Mouse (Mus musculus) forebrain, embryonic 10.5 days (tissue): ENCODE measurements around the gene Sec24d. TPM values are rescaled to one million over a fixed set of nuclear protein-coding genes. Genes with fewer than 3 reads are reported as not detected.

Experiments
- DNase-seq: peaks from one replicate; pipeline ENCODE4 v3.0.0-alpha.2; 2017; ENCODE audit warnings: low spot score; ENCODE audit errors: extremely low spot score
- H3K27ac ChIP-seq: fragments of 300-500 bp; sonication (generic); 2 replicates; pipeline ENCODE4 v1.5.1; 2016; ENCODE audit warnings: mild to moderate bottlenecking
- H3K27me3 ChIP-seq: fragments of 300-500 bp; sonication (generic); 2 replicates; pipeline ENCODE4 v1.6.1; 2016; ENCODE audit warnings: mild to moderate bottlenecking; ENCODE audit not compliant: poor library complexity, severe bottlenecking
- H3K36me3 ChIP-seq: fragments of 300-500 bp; sonication (generic); replicated peaks from 2 replicates; pipeline ENCODE4 v1.6.1; 2016; ENCODE audit warnings: mild to moderate bottlenecking, moderate library complexity
- H3K4me1 ChIP-seq: fragments of 300-500 bp; sonication (generic); 2 replicates; pipeline ENCODE4 v1.6.1; 2016
- H3K4me3 ChIP-seq: fragments of 300-500 bp; sonication (generic); 2 replicates; pipeline ENCODE4 v1.5.1; 2016; ENCODE audit warnings: mild to moderate bottlenecking, moderate library complexity
- H3K9me3 ChIP-seq: fragments of 300-500 bp; sonication (generic); 2 replicates; pipeline ENCODE4 v1.6.1; 2016; ENCODE audit warnings: mild to moderate bottlenecking, moderate library complexity
- WGBS: fragments of 180-500 bp; shearing (Covaris S2); methylation state at CpG from one replicate; pipeline ENCODE4 v1.1.7; 2016; 5-methylcytosine and 5-hydroxymethylcytosine counted together
- polyA plus RNA-seq: library from polyadenylated mRNA; unstranded; fragments of >200 nt; fragmentation: Nextera tagmentation; extraction: Ambion mirVana; gene quantifications from 2 replicates; pipeline ENCODE4 v1.2.1, GENCODE M21; 2016

The Sec24d gene
- polyA plus RNA-seq = 16.9 and 18.0 TPM in 2 replicates

DNA sequence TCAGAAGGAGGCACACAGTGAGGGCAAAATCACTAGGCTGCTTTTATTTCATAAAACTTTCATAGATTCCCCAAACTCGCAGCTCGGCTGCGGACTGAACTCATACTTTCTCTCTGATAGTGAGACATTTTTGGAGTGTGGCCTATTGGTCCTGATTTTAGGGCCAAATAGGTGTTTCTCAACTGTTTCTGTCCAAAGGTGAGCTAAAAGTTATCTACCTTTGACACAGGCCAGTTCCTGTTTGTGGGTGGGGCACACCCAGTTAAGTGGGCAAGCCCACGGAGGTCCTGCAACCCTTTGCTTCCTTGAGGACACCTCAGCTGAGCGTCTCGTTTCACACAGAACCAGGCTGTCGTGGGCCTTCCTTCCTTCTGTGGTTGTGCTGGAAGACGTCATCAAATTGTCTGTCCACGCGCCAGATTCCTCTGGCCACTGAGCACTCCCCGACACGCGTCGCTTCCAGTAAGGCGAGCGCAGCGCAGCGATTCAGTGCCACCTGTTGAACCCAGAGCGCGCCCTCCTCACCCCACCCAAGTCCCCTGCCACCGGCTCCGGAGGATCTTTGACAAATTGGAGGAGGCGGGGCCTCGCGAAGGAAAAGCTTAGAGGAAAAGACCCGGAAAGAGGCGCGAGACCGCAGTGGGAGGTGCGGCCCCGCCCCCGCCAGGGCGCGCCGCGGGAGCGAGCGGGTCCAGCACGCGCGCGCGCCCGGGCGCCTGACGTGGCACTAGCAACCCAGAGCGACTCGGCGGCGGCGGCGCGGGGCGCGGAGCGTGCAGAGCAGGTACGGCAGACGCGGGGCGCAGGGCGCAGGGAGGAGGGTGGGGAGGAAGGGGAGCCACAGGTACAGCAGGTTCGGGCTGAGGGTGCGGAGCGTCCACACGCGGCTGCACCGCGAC lies at the start of gene Sec24d:
TSS of gene Sec24d (plus strand) at position 703 of the 899 bp plus-strand sequence.
- 3% methylated on average over 68 of the region's 68 CpGs for WGBS
- peak; percentile 71 for DNase-seq
- H3K27ac ChIP-seq = peak within 1 kb of the TSS; percentile 79

DNA sequence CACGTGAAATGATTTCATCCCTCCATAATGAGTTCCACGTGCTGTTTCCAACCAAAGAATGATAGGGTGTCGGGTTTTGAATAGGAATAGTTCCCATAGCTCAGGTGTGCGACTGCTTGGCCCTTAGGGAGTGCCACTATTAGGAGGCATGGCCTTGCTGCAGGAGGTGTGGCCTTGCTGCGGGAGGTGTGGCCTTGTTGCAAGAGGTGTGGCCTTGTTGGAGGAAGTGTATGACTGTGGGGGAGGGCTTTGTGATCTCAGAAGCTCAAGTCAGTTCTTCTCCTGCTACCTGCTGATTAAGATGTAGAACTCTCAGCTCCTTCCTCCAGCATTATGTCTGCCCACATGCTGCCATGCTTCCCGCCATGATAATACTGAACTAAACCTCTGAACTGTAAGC lies 48.6 kb upstream of the Sec24d start:
- 65% methylated on average over 6 of the region's 6 CpGs for WGBS
- H3K36me3 ChIP-seq = no peaks in the 10 kb centered on the region
- H3K27ac ChIP-seq = no peak overlapping the region
- DNase-seq = no peak
- H3K9me3 ChIP-seq = no peaks in the 10 kb centered on the region
- no peak overlapping the region for H3K4me3 ChIP-seq
- no peaks in the 10 kb centered on the region for H3K4me1 ChIP-seq
- H3K27me3 ChIP-seq = no peaks in the 10 kb centered on the region

More for the DNA sequence above, at the start of gene Sec24d:
- H3K36me3 ChIP-seq = no peaks in the 10 kb centered on the region
- H3K27me3 ChIP-seq = peaks cover 44% of the 10 kb centered on the region
- peaks cover 9% of the 10 kb centered on the region for H3K4me1 ChIP-seq
- no peaks in the 10 kb centered on the region for H3K9me3 ChIP-seq
- H3K4me3 ChIP-seq = peak within 1 kb of the TSS; percentile 80

DNA sequence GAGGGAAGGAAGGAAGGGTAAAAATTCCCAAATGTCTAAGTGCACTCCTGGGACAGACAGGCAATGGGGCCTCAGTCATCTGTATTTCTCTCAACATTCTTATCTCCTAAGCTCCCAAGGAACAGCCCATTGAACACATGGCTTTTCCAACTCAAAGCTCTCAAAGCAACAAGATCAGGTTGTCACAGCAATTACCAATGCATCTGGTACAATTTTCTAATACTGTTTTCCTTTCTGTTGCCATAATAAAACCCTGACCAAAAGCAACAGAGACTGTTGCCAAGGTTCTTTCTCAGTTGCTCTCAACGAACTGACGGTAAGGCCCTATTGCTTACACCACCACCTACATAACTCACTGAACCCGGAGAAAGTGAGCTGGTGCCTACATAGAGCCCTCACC lies 40.0 kb upstream of the Sec24d start:
- H3K9me3 ChIP-seq = no peaks in the 10 kb centered on the region
- no peak overlapping the region for H3K27ac ChIP-seq
- no peaks in the 10 kb centered on the region for H3K36me3 ChIP-seq
- H3K4me3 ChIP-seq = no peak overlapping the region
- no peaks in the 10 kb centered on the region for H3K4me1 ChIP-seq
- 94% methylated on average over 3 of the region's 3 CpGs for WGBS
- DNase-seq = no peak
- H3K27me3 ChIP-seq = no peaks in the 10 kb centered on the region

DNA sequence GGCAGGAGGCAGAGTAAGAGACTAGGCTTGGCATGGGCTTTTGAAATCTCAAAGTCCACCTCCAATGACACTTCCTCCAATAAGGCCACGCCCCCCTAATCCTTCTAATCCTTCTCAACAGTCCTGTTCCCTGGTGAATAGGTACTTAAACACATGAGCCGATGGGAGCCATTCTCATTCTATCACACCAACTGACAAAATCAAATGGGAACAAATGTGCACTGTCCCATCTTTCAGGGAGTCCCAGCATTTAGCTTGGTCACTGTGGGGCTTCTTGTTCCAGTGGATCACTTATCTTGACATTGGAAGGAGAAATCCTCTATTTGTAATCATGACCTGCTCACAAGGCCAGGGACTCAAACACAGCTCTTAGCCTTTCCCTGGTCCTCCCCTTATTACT lies 35.6 kb upstream of the Sec24d start:
- no peak for DNase-seq

DNA sequence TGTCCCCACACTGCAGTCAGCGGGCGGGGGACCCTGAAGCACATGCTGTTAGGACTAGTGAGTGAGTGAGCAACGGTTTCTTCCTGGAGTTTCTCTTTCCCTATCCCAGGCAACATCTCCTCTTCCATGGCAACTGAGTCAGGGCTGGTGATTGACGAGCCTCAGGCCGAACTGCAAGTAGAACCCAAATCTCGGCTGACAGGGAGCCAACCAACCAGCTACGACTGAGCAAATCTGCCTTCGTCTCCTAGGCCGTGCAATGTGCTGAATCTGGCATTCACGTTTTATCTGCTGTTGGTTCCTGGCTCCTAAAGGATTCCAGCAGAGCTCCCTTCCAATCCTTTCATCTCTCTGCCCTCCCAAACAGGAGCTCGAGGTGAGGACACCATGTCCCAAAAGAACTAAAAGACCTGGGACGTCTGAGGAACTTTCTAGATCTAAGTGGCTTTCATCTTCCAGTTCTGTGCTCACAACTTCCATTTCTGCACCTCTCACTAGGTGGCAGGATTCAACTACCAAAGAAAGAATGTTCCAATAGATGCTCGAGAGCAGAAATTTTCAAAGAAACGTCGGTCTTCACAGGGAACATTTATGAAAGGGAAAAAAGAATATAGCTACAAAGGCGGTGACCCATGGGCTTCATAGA lies 32.9 kb upstream of the Sec24d start:
- no peaks in the 10 kb centered on the region for H3K9me3 ChIP-seq
- peaks cover 34% of the 10 kb centered on the region for H3K27me3 ChIP-seq
- WGBS = 59% methylated on average over 16 of the region's 16 CpGs
- no peak overlapping the region for H3K4me3 ChIP-seq
- no peak for DNase-seq
- H3K27ac ChIP-seq = no peak overlapping the region
- no peaks in the 10 kb centered on the region for H3K36me3 ChIP-seq
- peaks cover 22% of the 10 kb centered on the region for H3K4me1 ChIP-seq

More for the DNA sequence above, 35.6 kb upstream of the Sec24d start:
- H3K27ac ChIP-seq = no peak overlapping the region
- no peak overlapping the region for H3K4me3 ChIP-seq
- H3K9me3 ChIP-seq = no peaks in the 10 kb centered on the region
- WGBS = 87% methylated on average over 2 of the region's 2 CpGs
- no peaks in the 10 kb centered on the region for H3K36me3 ChIP-seq
- peaks cover 22% of the 10 kb centered on the region for H3K27me3 ChIP-seq
- peaks cover 14% of the 10 kb centered on the region for H3K4me1 ChIP-seq

DNA sequence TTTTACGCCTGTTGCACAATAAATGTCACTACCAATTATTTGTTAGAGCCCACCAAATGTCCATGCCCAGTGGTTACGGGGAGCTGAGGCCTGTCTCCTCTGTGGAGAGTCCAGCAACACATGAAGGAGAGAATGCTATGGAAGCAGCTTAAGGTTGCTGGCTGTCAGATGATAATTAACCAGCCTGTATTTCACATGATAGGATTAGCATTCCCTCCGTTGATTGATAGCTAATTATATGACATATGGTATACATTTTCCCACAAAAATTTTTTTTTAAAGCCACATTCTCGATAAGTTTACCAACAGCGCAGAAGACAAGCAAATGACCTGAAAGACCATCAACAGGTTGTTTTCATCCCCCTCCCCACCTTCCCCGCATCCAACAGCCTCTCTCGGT lies 31.8 kb upstream of the Sec24d start:
- H3K9me3 ChIP-seq = no peaks in the 10 kb centered on the region
- 17% methylated on average over 7 of the region's 7 CpGs for WGBS
- peak overlapping the region; percentile 61 for H3K4me3 ChIP-seq
- no peak for DNase-seq
- H3K36me3 ChIP-seq = no peaks in the 10 kb centered on the region
- peak overlapping the region; percentile 72 for H3K27ac ChIP-seq
- H3K27me3 ChIP-seq = peaks cover 34% of the 10 kb centered on the region
- peaks cover 22% of the 10 kb centered on the region for H3K4me1 ChIP-seq

DNA sequence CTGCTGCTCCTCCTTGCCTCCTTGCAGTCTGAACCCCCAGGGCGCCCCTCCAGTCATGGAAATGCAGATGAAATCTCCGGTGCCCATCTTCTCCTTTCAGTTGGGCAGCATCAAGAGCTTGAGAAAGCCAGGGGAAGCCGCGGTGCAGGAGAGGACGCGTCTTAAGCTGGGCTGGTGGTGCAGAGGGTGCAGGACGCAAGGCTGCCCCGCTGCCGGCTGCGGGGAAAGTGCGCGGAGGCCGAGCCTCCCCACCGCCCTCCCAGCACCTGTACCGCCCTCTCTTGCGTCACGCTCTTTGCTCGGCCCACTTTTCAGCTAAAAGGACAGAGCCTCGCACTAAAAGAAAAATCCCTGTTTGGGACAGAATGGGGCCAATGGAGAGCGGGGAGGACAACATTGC lies 31.3 kb upstream of the Sec24d start, which contains the start of gene Synpo2:
TSS of gene Synpo2 (minus strand) at position 229 of the 400 bp plus-strand sequence.
- DNase-seq = peak; percentile 53
- H3K4me3 ChIP-seq = peak within 1 kb of the TSS; percentile 61
- no peaks in the 10 kb centered on the region for H3K9me3 ChIP-seq
- H3K27ac ChIP-seq = peak within 1 kb of the TSS; percentile 72
- peaks cover 22% of the 10 kb centered on the region for H3K4me1 ChIP-seq
- under 1% methylated on average over 20 of the region's 20 CpGs for WGBS
- H3K27me3 ChIP-seq = peaks cover 34% of the 10 kb centered on the region
- H3K36me3 ChIP-seq = no peaks in the 10 kb centered on the region

DNA sequence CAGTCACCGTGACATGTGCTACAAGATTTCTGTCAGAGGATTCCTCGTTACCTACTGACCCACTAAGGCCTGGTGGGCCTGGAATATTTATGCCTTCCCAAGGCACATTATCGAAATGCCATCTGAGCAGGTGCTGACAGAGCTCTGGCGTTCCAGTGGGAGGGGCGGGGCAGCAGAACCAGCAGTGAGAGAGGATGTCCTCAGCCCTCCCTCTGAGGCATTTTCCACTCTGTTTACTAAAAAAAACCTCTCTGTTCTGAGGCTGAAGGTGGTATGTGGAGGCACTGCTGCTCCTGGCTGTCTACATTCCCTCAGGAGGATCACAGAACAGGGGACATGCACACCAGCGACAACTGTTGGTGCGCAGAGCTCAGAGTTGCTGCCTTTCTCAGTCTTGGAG lies 30.2 kb upstream of the Sec24d start:
- peaks cover 34% of the 10 kb centered on the region for H3K27me3 ChIP-seq
- WGBS = 28% methylated on average over 7 of the region's 7 CpGs
- no peaks in the 10 kb centered on the region for H3K9me3 ChIP-seq
- no peak overlapping the region for H3K4me3 ChIP-seq
- no peak overlapping the region for H3K27ac ChIP-seq
- no peak for DNase-seq
- H3K4me1 ChIP-seq = peaks cover 22% of the 10 kb centered on the region
- no peaks in the 10 kb centered on the region for H3K36me3 ChIP-seq

DNA sequence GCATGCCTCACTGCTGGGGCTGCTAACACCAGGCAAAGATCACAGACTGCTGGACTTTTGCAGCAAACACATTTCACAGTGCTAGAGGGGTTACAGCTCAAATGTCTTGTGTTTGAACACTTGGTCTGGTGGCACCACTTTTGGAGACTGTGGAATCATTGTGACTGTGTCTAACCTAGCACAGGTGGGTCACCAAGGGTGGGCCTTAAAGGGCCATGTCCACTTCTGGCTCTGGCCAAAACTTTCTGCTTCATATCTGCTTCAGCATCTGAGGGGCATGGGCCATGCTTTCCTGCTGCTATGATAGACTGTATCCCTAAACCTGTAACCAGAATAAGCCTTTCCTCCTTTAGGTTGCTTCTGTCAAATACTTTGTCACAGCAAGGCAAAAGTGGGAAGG lies 29.8 kb upstream of the Sec24d start:
- no peak overlapping the region for H3K4me3 ChIP-seq
- no peaks in the 10 kb centered on the region for H3K36me3 ChIP-seq
- H3K9me3 ChIP-seq = no peaks in the 10 kb centered on the region
- no peak overlapping the region for H3K27ac ChIP-seq
- DNase-seq = no peak
- H3K4me1 ChIP-seq = peaks cover 22% of the 10 kb centered on the region
- peaks cover 34% of the 10 kb centered on the region for H3K27me3 ChIP-seq

DNA sequence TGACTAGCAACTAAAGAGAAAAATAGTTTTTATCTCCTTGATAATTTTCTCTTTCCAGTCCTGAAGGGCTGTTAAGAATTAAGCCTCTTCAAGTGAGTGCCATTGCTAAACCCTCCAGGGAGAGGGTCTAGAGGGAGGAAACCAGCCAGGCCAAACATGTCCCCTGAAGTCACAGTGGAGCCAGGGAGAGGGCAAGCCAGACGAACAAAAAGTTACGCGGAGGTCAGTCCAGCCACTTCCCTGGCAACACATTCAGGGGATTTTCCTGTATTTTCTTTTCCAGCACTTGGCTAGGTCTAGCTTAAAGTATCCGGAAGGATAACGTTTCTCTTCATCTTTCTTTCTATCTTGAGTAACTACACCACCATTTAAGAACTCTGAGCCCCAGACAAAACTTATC lies 22.9 kb upstream of the Sec24d start:
- Histone ChIP-seq H3K27ac (no peak overlapping the region), H3K36me3 (no peaks in the 10 kb centered on the region), H3K9me3 (no peaks in the 10 kb centered on the region), H3K4me1 (peaks cover 6% of the 10 kb centered on the region; the same call in 1 of the 2 replicates), H3K27me3 (no peaks in the 10 kb centered on the region), H3K4me3 (no peak overlapping the region)
- DNase-seq = no peak
- 58% methylated on average over 5 of the region's 5 CpGs for whole genome bisulfite sequencing

DNA sequence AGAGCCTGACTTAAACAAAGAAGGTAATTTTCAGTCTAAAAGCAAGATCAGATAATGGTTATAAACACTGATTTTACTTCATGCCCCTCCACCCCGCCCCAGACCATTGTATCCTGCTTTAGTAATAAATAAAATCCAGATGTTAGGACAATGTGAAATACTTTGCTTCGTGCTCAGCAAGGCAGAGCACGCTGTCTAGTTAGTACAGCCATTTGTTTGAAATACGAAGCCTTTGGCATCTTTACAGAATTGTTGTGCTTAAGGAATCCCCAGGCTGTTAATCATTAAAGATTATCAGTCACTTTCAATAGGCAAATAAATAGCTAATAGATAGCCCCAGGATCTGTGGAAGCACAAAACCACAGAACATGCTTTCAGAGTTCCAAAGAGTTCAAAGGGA lies 21.6 kb upstream of the Sec24d start:
- WGBS = 55% methylated on average over 4 of the region's 4 CpGs
- Histone ChIP-seq H3K4me3 (no peak overlapping the region), H3K36me3 (no peaks in the 10 kb centered on the region), H3K4me1 (peaks cover 6% of the 10 kb centered on the region; the same call in 1 of the 2 replicates), H3K27ac (no peak overlapping the region), H3K27me3 (no peaks in the 10 kb centered on the region), H3K9me3 (no peaks in the 10 kb centered on the region)
- no peak for DNase-seq

DNA sequence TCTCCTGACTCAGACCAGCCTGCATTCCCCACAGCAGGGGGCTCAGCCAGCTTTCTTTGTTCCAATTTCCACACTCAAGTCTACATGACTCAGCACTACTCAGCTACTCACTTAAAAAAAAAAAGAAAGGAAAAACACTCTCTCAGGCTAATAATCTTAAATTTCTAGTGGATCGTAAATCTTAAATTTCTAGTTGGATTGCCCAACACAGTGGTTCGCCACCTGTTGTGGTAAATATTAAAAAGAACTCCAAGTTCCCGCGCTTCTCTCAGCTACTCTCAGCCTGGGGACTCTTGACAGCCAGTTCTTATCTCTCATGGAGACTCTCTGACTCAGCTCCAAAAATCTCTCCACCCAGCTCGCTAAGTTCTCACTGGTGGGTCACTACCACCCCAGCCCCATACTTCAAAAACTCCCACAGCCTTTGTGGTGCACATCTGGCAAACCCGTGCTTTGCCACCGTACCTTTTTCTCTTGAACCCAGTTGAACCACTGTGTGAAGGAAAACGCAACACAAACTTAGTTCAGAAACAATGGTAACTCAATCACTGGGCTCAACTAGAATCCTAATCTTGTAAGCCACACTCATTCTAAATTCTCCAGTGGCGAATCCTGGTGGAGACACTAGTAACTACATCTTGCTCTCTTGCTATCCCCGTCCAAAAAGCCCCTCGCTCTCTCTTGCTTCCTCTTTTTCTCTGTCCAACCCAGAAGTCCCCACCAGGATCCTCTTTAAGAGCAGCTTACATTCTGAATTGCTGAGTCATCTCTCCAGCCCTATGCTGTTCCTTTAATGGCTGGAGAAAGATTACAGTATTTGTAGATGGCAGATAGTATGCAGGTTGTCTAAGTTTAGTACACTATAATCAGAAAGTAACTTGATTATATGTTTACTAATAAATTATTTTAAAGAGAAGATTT lies 10.8 kb upstream of the Sec24d start:
- 82% methylated on average over 11 of the region's 11 CpGs for WGBS
- no peaks in the 10 kb centered on the region for H3K27me3 ChIP-seq
- DNase-seq = no peak

More for the DNA sequence above, 10.8 kb upstream of the Sec24d start:
- Histone ChIP-seq H3K9me3 (no peaks in the 10 kb centered on the region), H3K4me1 (no peaks in the 10 kb centered on the region), H3K4me3 (no peak overlapping the region), H3K27ac (no peak overlapping the region), H3K36me3 (no peaks in the 10 kb centered on the region)
